In genomic region chr1:86582451-86583096, GRCm38 (mm10) we compare ENCODE assay signal across 8 mouse cellular contexts. TPM values are rescaled to one million over a fixed set of nuclear protein-coding genes. Genes with fewer than 3 reads are reported as not detected.
DNase-seq lines count a peak whose midpoint lies in the region; ATAC-seq lines count a peak whose summit lies in the region.

Gene Pde6d, minus strand, starts transcription at chr1:86582629.
Gene Cops7b, plus strand, starts transcription at chr1:86582904.

- DNase-seq in adrenal gland, adult (ENCODE audit: inconsistent age in 2 of 2, low spot score in 1 of 2): peak; percentile 96 to 99
- DNase-seq in embryo, embryonic 10.5 days (ENCODE audit: low spot score): peak; percentile 97
- DNase-seq in gastrocnemius, postnatal 14 days: peak; percentile 94
- DNase-seq in left cerebral cortex, postnatal 10 days (ENCODE audit: extremely low spot score in 1 of 2, low spot score in 2 of 2): peak; percentile 96
- DNase-seq in right cerebral cortex, postnatal 25 days: peak; percentile 98
- peak; percentile 93 to 95 for DNase-seq in urinary bladder, postnatal 4 days (ENCODE audit: low spot score in 2 of 2)

- ATAC-seq in inflammation-experienced regulatory T-cells, adult 6 months: peak; percentile 92
- ATAC-seq in megakaryocyte-erythroid progenitor cell, adult 5-6 weeks (replicated peaks; ENCODE audit: low FRiP score, low TSS enrichment, poor library complexity, severe bottlenecking): peak; percentile 96

- intact Hi-C loops in gastrocnemius, postnatal 14 days (cut with DNase I; ENCODE audit: low total_unique reads): no loop called here
- intact Hi-C loops in left cerebral cortex, postnatal 10 days (cut with DNase I): no loop called here

RNA-seq across cellular contexts. Expression of gene Pde6d, which starts in this region (rescaled TPM):
- 10 to 100 TPM; 25.0 to 30.2 TPM for total RNA-seq in gastrocnemius, postnatal 14 days (2021)
- 10 to 100 TPM; 17.7 to 21.6 (median 18.1) TPM for polyA plus RNA-seq in inflammation-experienced regulatory T-cells, adult 6 months (2017; shearing (Covaris generic))
- 10 to 100 TPM; 62.6 to 67.4 TPM for total RNA-seq in left cerebral cortex, postnatal 10 days (2021)
- 36.5 and 52.7 TPM in 2 replicates for total RNA-seq in megakaryocyte-erythroid progenitor cell, adult 5-6 weeks (2014; fragmentation: Nextera tagmentation)
- 13.2 TPM in 2 replicates for total RNA-seq in megakaryocyte-erythroid progenitor cell, adult 5-6 weeks (2017)

RNA-seq across cellular contexts. Expression of gene Cops7b, which starts in this region (rescaled TPM):
- total RNA-seq in gastrocnemius, postnatal 14 days (2021): 1 to 10 TPM; 8.2 to 9.6 TPM
- 10 to 100 TPM; 14.5 to 17.0 (median 15.8) TPM for polyA plus RNA-seq in inflammation-experienced regulatory T-cells, adult 6 months (2017; shearing (Covaris generic))
- 10 to 100 TPM; 27.5 to 30.6 TPM for total RNA-seq in left cerebral cortex, postnatal 10 days (2021)
- total RNA-seq in megakaryocyte-erythroid progenitor cell, adult 5-6 weeks (2014; fragmentation: Nextera tagmentation): 21.2 and 25.6 TPM in 2 replicates
- 17.2 and 19.1 TPM in 2 replicates for total RNA-seq in megakaryocyte-erythroid progenitor cell, adult 5-6 weeks (2017)

Comparison
In these comparisons a context has a peak if more than half of its experiments do, and no peak if none do; other contexts are left out.
1. Peak in every context shown above with its lines: DNase-seq and ATAC-seq.